Mouse (Mus musculus) heart, postnatal 10 days (tissue): ENCODE results near the gene Slc9a9. TPM values are rescaled to one million over a fixed set of nuclear protein-coding genes. Genes with fewer than 3 reads are reported as not detected.

Experiments used
- DNase-seq, 2 experiments: peaks; one replicate each; pipeline ENCODE4 v3.0.0; 2021
- intact Hi-C: fragments of 180-260 bp; cut with DNase I; formaldehyde crosslinking; loops from one replicate; pipeline ENCODE4 v1.15.1; 2025
- total RNA-seq, 2 experiments: library from RNA; stranded (reverse); gene quantifications; 2 replicates each; pipeline ENCODE4 v1.2.3; 2021

Gene Slc9a9
- total RNA-seq, 2 experiments from 2014 or later, result 2.7 to 2.8 TPM

DNA sequence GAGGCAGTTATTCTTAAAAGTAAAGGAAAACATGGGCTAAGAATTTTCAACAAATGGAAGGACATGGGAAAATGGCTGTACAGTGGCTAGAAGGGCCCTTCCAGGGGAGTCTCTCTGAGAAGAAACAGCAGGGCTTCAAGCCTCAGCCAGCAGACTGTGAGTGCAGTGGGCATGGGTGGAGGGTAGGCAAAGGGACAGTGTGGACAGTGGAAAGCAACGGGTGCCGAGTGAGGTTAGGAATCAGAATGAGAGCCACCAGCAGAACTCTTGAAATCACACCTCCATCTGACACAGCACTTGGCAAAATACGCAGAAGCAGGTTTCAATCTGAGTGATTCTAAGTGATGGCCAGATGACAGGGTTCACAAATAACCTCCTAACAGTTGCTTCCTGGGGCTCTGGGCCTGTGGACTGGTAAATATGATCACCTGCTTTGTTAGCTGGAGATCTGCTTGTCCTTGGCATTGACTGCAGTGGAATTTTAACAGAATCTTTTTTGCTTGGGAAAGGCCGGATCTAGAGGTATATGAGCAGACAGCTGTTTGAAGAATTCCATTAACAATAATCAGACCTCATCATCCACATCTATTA lies 237.4 kb downstream of the Slc9a9 start:
- DNase-seq, result no peak
- intact Hi-C loops, result no loop called here

DNA sequence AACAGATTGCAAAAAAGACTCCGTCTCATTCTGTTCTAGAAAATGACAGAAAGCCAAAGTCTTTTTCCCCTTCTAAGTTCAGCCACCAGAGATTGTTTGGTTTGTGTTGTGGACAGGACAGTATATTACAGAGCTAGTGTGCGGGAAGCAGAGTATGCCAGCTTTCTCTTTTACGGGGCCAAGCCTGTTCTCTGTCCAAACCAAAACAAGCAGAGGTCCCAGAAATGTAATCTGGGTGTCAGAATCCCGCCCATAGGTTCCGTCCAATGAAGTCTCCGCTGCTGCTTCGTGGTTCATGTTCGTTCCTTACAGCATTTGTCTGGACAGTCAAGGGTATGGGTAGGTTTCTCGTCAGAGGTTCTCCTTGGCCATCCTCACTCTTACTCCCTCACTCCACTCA lies 242.4 kb downstream of the Slc9a9 start:
- intact Hi-C loops, result no loop called here
- peak in 1 of 2 experiments; percentile 9 for DNase-seq

DNA sequence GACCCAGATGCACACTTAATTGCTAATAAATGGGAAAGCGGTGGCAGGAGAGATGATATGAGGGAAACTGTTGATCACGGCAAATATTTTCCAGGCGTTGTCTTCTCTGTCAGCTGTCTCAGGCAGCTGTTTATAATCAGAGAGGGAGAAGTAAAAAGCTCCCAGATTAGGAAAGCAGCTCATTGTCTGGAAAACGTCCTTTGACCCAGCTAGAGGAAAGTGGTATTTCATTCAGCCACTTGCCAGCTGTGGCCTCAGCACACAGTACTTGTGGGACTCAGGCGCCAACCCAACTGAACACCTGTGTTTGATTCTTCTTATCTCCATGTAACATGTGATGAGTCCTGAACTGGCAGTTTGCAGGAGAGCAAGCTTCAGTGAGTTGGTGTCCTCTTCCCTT lies 252.4 kb downstream of the Slc9a9 start:
- peak in 1 of 2 experiments; percentile 20 for DNase-seq

DNA sequence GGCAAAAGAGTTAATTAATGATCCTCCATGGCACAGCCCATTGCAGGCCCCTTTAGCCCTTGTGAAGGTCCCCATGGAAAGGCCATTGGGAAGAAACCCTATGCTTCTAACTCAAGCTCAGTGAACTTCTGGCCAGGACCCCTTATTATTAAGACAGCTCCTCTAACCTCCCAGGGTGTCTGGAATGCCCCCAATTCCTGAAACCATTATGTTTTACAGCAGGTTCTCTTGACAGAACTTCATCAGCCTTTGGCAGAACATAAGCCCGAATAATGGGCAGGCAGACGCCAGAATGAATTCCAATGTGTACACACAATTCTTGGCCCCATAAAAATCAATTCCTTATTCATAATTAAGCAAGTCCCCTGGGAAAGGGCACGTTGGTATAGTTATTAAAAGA lies 256.1 kb downstream of the Slc9a9 start:
- intact Hi-C loops, result loop anchor here (5.0 kb wide), 1 partner anchor 481 kb away; the partner anchor contains the start of gene Chst2
- no peak for DNase-seq

More for the DNA sequence above, 252.4 kb downstream of the Slc9a9 start:
- intact Hi-C loops, result no loop called here

DNA sequence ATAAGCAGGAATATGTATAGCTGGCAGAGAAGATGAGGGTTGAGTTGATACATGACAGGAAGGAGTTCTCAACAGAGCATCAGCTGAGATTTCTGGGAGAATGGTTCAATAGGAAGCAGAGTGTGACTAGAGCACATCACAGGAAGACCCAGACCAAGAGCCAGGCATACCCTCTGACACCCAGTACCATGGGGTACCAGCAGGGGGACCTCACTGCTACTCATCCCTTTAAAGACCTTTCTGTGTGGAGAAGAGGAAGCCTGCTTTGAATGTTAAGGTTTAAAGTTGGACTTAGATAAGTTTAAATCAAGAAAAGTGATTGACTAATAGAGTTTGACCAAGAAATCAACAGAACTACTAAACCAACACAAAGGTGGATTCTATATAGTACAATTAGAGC lies 257.4 kb downstream of the Slc9a9 start:
- intact Hi-C loops, result loop anchor here (5.0 kb wide), 1 partner anchor 480 kb away; the partner anchor contains the start of gene Chst2
- DNase-seq, result peak in 1 of 2 experiments; percentile 11

DNA sequence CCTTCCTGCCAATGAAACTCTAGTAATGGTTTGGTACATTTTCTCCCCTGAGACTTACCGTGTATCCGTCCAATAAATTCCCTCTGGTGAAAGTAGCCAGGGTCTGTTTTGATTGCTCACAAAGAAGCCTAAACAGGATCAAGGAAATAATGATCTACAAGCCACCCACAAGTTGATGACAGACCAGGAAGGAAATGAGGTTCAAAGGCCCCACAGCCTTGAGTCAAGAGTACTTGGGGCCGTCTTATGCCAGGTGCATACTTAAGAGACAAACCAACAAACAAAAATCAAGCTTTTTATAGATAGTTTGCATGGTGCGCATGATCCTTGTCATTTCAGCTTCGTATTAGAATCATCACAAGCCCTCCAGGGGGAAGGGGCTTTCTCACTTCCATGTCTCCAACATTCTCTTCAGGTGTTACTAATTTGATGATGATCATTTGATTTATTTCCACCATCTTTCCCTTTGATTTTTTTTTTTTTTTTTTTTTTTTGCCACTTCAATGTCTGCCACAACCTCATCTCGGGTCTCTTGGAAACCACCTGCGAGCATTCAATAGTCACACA lies 275.9 kb downstream of the Slc9a9 start:
- intact Hi-C loops, result no loop called here
- no peak for DNase-seq

DNA sequence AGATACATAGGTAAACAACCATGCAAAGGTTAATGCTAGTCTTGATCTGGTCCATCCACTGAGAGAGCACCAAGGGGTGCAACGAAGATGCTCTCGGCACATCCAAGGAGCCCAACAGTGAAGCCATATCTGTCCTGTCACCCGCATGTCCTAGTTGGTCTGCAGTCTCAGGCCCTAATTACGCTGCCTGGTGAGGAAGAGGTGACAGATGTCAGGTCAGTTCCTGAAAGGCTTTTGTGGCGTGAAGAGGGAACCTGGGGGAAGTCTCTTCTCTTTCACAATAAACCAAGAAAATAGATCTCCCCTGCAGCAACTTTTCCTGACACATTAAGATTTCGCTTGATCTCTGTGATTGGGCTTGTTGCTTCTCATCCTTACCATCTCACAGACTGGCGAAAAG lies 277.5 kb downstream of the Slc9a9 start:
- no peak for DNase-seq

DNA sequence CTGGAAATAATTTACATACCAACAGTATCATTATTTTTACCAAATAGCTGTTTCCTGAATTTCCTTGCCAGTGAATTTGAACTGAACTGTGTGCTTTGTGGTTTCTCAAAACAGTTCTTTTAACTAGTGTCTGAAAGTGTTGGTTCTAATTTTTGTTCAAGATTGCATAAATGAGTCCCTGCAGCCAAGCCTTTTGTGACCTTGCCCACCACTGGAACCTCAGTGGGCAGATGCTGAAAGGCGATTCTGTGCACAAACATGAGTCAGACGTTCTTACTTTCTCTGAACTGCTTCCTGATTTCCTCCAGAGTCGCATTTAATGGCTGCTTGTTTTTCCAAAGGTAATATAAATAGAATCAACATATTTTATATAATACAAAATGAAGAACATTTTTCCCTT lies 281.0 kb downstream of the Slc9a9 start:
- intact Hi-C loops, result no loop called here

More for the DNA sequence above, 277.5 kb downstream of the Slc9a9 start:
- intact Hi-C loops, result no loop called here

DNA sequence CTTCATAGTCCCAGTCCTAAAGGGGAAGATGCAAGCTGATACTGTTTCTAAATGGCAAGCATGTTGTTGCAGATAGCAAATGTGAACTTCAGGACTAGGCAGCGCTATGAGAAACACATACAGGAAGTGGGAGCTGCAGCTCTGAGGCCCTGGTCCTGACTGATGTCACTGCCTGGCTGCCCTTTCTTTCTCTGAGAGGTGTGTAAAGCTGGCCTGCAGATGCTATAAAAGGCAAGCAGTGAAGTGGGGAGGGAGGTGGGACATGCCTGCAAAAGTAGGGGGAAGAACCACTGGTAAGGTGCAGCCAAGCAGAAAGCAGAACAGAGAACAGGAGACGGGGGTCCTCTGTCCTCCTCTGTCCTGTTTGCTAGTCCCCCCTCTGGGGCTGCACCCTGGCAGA lies 285.9 kb downstream of the Slc9a9 start:
- peak; percentile 6 to 8 for DNase-seq
- intact Hi-C loops, result no loop called here

More for the DNA sequence above, 281.0 kb downstream of the Slc9a9 start:
- no peak for DNase-seq

DNA sequence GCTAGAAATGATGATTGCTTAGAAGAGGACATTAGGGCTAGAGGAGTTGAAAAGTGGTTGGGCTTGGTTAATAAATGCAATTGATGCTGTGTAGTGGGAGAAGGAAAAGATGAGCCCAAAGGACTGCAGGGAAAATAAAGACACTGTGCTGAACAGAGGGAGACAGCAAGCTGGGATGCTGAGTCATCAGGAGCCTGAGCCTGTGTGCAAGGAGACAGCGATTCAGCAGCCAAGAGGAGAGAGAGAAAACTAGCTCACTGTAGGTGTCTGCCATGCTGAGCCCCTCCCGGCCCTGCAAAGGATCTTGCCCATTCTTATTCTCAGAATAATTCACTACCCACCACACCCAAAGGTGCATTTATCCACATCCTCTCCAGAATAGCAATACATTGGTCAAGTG lies 288.7 kb downstream of the Slc9a9 start:
- no peak for DNase-seq
- intact Hi-C loops, result no loop called here

DNA sequence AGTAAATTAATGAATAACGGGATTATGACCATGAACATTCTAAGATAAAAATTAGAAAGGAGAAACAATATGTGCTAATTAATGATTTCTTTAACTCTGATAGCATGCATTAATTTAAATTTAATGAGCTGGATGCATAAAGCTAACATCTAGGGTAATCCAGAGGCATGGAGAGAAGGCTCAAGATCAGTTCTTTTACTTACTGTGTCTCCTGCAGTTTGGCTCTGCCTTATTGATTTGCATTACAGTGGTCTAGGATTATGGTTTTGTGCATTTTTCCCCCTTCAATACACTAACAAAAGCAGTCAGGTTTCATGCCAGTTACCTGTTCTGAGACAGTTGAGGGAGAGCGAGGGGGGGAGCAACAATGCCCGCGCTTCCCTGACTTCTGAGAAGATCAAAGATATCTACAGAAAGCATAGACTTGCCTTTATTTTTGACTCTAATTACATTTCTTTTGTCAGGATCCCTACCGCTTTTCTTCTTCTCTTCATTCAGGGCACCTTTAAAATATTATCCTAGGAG lies 298.9 kb downstream of the Slc9a9 start:
- DNase-seq, result no peak
- intact Hi-C loops, result no loop called here

DNA sequence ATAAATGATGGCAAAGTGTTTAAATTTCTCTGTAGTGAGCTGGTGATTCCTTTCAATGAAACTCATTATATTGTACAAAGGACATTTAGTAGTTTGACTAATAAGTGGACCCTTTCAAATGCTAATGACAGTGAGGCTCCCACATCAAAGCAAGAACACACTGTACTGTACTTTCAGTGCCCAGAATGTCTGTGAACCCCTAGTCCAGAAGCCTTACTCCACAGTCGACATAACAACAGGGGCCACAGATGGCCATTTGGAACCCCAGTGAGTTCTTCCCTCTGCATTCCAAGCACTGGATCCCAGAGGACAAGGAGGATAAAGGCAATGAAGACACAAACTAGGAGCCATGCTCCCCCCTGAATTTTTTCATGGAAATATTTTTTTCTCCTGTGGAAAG lies 299.4 kb downstream of the Slc9a9 start:
- DNase-seq, result no peak
- intact Hi-C loops, result no loop called here

DNA sequence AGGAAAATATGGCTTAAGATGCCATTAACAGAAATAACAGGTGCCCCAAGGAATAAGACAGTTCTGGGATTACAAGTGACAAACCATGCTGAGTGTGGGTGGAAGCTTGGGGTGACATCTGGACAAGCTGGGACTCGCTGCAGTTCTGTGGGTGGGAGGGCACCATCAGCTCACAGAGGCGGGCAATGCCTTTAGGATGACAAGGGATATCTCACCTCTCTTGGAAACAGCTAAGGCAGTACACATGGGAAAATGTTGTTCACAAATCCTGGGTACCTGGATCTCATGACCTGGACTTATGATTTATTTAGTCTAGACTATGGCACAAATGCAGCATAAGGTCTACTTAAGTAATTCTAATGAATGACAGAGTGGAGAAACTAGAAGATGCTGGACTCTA lies 302.3 kb downstream of the Slc9a9 start:
- intact Hi-C loops, result no loop called here
- no peak for DNase-seq

DNA sequence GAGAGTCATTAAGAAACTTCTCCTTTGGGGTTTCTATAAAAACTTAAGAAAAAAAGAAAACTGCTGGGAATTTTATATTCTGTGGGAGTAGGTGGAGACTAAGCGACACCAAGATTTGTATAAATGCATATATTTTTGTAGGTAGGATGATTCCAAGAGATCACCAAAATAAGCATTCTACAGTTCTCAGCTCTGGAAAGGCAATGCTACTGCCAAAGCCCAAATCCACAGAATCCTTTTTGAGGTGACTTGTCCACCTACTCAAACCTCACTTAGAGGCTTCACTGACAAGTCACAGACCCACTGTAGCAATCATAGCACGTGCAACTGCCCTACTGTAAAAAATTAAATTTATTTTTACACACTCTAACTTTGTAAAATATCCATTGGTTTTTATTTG lies 303.0 kb downstream of the Slc9a9 start:
- DNase-seq, result no peak
- intact Hi-C loops, result no loop called here

DNA sequence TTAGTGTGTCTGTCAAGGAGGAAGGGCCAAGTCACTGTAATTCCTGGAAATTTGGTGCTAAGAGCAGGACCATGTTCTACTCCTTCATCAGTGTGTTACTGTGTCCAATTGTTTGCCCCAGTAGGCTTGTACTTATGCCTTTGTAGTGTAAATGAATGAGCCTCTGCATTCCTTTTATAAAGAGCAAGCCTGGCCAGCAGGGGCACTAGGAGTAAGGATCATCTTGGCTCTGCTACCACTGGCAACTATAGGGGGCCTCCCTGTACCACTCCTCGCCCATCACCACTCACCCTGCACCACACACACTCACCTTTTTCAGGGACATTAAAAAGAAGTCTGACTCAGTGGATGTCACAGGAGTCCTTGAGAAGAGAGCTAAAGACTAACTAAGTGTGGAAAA lies 306.5 kb downstream of the Slc9a9 start:
- intact Hi-C loops, result no loop called here
- DNase-seq, result no peak

DNA sequence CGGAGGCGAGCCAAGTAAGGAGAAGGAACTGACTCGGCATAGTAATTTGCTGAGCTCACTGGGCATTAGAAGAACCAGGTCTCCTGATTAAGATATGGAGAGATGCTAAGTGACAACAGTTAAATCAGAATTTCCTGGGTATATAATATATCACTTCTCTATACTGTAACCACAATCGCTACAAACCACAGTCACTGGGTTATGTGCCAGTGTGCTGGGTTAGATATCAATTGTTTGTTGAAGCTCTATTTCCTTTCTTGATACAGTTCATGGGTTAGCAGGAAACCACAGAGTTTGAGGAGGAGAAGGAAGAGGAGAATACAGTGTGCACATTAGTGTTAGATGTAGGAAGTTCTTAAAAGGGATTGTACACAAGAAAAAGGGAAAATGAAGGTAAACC lies 323.9 kb downstream of the Slc9a9 start:
- intact Hi-C loops, result no loop called here

DNA sequence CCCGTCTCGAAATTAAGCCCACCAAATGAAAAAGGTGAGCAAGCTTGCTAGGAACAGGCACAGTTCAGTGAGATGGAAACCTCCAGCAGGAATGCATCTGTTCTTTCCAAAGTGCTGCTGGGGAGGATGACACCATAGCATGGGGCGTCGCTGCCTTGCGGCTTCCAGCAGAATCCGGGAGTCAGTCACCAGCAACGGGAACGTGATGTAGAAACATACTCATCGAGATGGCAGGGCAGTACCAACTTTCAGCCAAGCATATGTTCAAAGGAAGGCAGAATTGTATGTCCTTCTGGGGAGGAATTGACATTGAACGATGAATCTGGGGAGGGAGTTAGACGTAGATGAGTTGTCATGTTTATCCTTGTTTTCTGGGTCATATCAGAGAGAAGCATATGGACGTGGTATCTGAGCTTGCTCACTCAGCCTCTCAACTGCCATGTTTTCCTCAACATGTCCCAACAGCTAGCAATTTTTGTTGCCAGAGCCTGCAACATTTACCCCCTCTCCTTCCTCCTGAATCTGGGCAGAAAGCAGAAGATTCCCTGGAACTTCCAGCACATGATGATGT lies 350.5 kb downstream of the Slc9a9 start:
- no peak for DNase-seq
- intact Hi-C loops, result no loop called here

More for the DNA sequence above, 323.9 kb downstream of the Slc9a9 start:
- no peak for DNase-seq

DNA sequence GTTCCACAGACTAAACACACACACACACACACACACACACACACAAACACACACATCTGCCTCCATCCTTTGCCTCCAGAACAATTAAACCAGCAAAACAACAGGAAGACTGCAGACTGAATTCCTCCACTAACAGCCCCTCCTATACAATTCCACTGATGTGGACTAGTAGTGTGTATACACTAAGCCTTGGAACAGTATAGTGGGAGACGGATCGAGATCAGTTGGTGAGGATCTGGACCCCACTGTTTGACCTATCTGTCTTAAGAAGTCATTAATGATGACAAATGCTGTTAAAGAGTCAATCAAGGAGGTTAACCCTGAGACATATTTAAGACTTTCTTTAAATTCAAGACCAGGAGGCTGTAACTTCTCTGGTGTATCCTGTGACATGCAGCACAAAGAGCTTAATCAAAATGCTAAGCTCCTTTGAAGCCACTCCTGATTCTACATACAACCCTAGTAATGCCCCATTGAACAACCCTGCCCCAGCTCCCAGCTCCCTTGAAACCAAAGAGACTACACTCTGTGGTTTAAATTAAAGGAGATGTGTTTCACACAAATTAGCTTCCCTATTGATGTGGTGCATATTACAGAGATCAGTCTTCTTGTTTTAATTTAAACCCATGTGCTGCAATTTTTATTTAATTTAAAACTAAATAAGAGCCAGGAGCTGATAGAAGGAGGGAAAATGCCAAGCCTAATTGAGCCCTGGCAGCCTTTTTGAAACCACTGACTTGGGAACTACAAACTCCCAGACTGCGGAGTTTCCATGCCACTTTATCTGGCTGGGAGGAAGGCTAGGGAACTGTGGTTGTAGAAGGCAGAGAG lies 364.6 kb downstream of the Slc9a9 start:
- DNase-seq, result no peak
- intact Hi-C loops, result no loop called here

DNA sequence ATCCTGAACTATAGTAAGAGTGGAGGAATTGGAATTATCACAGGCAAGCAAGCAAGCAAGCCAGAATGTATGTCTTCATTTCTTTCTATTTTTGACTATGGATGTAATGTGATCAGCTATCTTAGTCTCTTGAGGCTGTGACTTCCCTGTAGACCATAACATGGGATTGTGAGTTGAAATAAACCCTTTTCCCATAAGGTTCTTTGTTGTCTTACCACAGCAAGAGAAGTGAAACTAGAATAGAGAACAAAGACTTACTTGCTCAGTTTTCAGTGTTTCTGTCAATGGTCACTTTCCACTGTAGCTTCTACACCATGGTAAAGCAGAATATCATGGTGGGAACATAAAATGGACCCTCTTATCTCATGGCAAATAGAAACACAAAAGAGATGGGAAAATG lies 366.5 kb downstream of the Slc9a9 start:
- no peak for DNase-seq
- intact Hi-C loops, result no loop called here

DNA sequence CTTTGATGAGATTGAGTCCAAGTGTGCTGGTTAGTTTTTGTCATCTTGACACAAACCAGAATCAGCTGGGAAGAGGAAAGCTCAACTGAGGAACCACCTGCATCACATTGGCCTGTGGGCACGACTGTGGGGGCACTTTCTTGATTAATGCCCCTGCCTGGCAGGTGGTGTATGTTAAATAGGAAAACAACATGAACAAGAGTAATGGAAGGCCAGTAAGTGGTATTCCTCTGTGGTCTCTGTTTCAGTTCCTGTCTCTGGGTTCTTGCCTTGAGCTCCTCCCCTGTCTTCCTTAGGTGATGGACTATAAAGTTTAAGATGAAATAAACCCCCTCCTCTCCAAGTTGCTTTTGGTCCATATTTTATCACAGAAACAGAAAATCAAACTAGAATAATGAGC lies 372.7 kb downstream of the Slc9a9 start:
- no peak for DNase-seq
- intact Hi-C loops, result no loop called here

DNA sequence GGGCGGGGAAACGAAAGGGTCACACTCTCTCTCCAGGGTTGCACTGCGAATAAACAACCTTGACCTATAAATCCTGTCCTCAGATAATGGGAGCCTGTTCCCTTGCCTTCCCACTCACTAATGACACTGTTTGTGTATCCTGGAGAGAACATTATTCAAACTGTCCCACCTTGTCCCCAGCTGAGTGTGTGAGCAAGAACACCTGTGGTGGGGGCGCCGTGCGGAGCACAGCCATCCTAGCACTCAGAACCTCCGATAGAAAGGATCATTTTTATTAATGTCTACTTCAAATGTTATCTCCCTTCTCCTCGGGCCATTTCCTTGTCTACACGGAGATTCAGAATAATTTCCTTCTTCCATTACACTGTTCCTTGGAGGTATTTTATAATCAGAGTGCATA lies 382.5 kb downstream of the Slc9a9 start:
- intact Hi-C loops, result no loop called here
- no peak for DNase-seq
